Mouse (Mus musculus): ENCODE measurements around the gene Il18rap. TPM values are rescaled to one million over a fixed set of nuclear protein-coding genes. Genes with fewer than 3 reads are reported as not detected.
A peak's percentile ranks its signal among the peaks of the same experiment; 100 is the strongest.

Gene Il18rap
- polyA plus RNA-seq, 1 experiment from 2014 or later: 0.10 TPM

DNA sequence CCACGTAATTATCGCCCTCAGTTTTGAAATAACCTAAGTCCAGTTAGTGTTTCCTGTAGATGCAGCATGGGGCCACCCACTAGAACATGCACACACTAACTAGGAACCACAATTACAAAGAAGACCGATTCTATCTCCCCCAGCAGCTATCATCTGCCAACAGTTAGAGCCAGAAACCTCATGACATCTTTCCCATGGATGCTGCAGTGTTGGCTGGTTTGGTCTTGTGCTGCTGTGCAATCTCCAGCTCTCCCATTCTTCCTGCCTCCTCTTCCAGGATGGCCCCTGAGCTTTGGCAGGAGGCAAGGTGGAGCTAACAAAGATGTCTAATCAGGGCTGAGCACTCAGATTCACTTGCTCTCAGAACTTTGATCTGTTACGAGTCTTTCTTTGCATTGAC is 14.0 kb upstream of the Il18rap start:
- H3K4me1 ChIP-seq: no peaks in the 10 kb centered on the region
- H3K36me3 ChIP-seq: no peaks in the 10 kb centered on the region
- H3K9me3 ChIP-seq (replicated peaks): no peaks in the 10 kb centered on the region
- no peak for DNase-seq (ENCODE audit: low spot score)
- WGBS: 90% methylated on average over 4 of the region's 4 CpGs
- H3K4me3 ChIP-seq: no peak overlapping the region
- H3K27ac ChIP-seq (replicated peaks): no peak overlapping the region
- H3K27me3 ChIP-seq (ENCODE audit: low read depth, poor library complexity, severe bottlenecking): no peaks in the 10 kb centered on the region

DNA sequence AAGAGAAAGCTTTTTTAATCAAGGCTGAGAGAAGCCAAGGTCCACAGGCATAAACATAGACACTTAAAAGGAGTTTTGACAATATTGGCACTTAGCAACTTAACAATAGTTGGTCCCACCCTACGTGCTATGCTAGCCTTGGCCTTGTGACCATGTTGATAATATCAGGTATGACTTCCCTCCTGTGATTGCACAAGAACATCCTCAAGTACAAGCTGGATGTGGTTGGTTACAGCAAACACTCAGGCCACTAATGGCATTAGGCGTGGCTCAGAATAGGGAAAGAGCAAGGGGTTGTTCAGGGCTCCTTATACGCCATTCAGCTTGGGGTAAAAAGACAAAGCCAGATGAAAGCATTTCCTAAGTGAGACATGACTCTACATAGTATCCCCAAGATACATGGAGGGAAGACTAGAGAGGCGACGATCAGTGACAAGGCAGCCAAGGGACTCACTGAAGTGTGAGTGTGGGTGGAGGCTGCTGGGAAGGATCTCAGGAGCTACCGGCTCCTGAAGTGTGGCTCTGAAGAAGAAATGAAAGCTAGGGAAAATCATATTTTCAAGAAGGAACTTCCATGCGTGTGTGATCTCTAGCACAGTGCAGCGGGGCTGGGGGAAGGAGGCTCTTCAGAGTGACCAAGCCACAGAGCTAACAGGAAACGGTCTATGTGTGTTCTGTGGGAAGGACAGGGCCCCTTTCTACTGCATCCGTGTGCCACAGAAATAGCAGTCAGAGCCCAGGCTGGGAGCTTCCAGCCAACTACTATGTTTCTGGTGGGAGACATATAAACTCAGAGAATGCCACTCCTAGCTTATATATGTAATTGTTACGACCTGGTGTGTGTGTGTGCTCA is 13.4 kb upstream of the Il18rap start:
- 91% methylated on average over 11 of the region's 11 CpGs for WGBS
- no peak overlapping the region for H3K27ac ChIP-seq (replicated peaks)
- DNase-seq (ENCODE audit: low spot score): no peak
- H3K9me3 ChIP-seq (replicated peaks): no peaks in the 10 kb centered on the region
- H3K36me3 ChIP-seq: no peaks in the 10 kb centered on the region
- no peaks in the 10 kb centered on the region for H3K27me3 ChIP-seq (ENCODE audit: low read depth, poor library complexity, severe bottlenecking)
- H3K4me1 ChIP-seq: no peaks in the 10 kb centered on the region
- H3K4me3 ChIP-seq: no peak overlapping the region

DNA sequence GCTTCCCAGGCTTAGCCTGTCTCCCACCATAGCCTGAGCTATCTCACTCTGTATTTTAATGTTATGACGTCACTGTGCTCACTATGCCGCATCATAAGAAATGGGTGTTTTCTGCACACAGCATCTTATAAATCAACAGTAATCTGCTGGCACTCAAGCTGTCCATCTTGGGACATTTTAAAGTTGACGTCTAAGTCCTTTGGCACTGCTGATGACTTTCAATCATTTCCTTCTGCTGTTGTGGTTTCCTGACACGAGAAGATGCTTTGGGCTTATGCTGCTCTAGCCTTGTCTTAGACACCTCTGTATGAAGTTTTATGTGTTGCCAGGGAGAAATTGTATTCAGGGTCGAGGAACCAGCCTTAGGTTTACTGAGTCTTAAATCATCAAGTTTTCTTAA is 10.6 kb upstream of the Il18rap start:
- Histone ChIP-seq H3K36me3 (no peaks in the 10 kb centered on the region), H3K4me1 (no peaks in the 10 kb centered on the region), H3K4me3 (no peak overlapping the region), H3K27me3 (ENCODE audit: low read depth, poor library complexity, severe bottlenecking) (no peaks in the 10 kb centered on the region), H3K9me3 (replicated peaks) (no peaks in the 10 kb centered on the region), H3K27ac (replicated peaks) (no peak overlapping the region)
- DNase-seq (ENCODE audit: low spot score): no peak
- WGBS: 85% methylated on average over 5 of the region's 5 CpGs

DNA sequence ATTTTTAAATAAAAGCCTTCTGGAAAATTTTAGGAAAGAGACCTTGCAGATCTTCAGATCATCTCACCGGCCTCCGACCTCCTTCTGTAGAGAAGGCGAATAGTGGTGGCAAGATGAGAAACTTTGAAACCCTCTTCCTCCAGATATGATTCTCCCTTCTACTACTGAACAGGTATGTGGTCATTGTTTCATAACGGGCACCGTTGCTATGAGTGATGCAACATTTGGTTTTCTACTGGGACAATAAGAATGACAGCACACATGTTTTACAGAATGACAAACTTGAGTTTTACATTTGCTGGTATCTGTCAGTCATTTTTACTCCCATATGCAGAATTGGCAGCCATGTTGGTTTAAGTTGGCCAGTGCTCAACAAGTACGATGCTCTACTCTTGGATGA is 1.2 kb downstream of the Il18rap start:
- Histone ChIP-seq H3K9me3 (replicated peaks) (no peaks in the 10 kb centered on the region; the same call in 1 of the 2 replicates), H3K27ac (replicated peaks) (no peak overlapping the region), H3K4me3 (no peak overlapping the region), H3K36me3 (no peaks in the 10 kb centered on the region), H3K4me1 (no peaks in the 10 kb centered on the region), H3K27me3 (ENCODE audit: low read depth, poor library complexity, severe bottlenecking) (no peaks in the 10 kb centered on the region)
- WGBS: 94% methylated on average over 6 of the region's 6 CpGs
- no peak for DNase-seq (ENCODE audit: low spot score)

DNA sequence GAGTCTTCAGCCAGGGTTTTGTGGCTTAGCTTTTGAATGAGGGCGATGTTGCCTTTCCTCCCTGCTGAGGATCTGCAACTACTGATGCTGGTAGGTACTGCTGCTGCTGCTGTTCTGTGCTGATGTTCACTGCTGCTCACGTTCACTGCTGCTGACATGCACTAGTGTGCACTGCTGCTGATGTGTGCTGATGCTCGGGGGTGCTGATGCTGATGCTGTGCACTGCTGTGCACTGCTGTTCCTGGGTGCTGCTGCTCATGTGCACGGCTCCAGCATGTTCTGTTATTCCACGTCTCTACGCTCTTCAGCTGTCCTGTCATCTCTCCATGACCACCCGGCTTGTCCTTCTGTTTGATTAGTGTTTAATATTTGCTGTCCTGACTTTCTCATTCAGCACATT is 7.8 kb downstream of the Il18rap start:
- 88% methylated on average over 7 of the region's 7 CpGs for WGBS
- H3K27ac ChIP-seq (replicated peaks): no peak overlapping the region
- DNase-seq (ENCODE audit: low spot score): no peak
- no peaks in the 10 kb centered on the region for H3K36me3 ChIP-seq
- no peaks in the 10 kb centered on the region for H3K27me3 ChIP-seq (ENCODE audit: low read depth, poor library complexity, severe bottlenecking)
- H3K4me1 ChIP-seq: no peaks in the 10 kb centered on the region
- H3K4me3 ChIP-seq: no peak overlapping the region
- H3K9me3 ChIP-seq (replicated peaks): no peaks in the 10 kb centered on the region

DNA sequence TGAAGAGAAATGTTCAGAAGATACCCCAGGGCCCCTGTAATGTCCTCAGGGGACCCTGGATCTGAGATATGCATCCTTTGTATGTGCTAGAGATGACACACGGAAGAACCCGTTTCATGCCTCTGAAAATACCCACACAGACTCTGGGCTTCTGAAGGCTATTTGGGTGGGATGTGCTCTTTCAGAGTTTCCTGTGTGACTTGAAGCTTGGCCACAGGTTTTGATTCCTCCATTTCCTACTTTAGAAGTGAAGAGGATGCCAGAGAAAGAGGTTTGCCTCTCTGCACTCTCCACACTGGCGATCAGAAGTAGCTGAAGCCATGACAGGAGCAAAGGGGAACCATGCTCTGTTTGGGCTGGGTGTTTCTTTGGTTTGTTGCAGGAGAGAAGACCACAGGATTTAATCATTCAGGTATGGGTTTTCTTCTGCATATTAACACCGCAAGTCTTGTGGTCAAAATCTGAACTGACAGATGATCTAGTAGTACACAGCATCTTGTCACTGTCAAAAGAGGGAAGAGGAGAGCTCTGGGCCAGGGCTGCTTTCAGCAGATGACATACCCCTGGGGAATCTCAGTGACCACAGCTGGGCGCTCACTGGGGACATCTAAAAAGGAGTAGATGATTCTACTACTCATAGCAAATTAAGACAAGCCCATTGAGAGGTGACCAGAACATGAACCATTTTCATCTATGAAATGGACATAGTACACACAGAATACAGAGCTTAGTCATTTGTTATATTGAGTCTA is 9.0 kb downstream of the Il18rap start:
- Histone ChIP-seq H3K4me1 (no peaks in the 10 kb centered on the region), H3K27ac (replicated peaks) (no peak overlapping the region), H3K9me3 (replicated peaks) (no peaks in the 10 kb centered on the region), H3K4me3 (no peak overlapping the region), H3K27me3 (ENCODE audit: low read depth, poor library complexity, severe bottlenecking) (no peaks in the 10 kb centered on the region), H3K36me3 (no peaks in the 10 kb centered on the region)
- DNase-seq (ENCODE audit: low spot score): no peak
- 91% methylated on average over 5 of the region's 5 CpGs for WGBS

DNA sequence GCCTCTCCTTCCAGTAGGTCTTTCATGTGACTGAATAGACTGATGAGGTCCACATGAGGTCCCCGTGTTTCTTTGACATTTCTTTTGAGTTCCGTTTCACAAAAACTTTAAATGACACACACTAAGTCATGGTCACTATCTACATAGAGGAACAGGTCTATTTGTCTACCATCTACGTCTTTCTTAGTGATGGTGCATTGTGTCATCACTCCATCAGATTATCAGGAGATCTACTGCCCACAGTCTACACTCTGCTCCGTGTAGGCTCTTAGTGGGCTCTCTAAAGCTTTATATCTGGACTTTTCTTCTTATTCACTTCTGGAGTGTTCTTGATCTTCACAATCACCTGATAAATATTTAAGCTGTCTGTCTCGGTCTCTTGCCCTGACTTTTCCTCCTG is 14.1 kb downstream of the Il18rap start:
- Histone ChIP-seq H3K27ac (replicated peaks) (no peak overlapping the region), H3K27me3 (ENCODE audit: low read depth, poor library complexity, severe bottlenecking) (no peaks in the 10 kb centered on the region), H3K4me1 (no peaks in the 10 kb centered on the region), H3K9me3 (replicated peaks) (no peaks in the 10 kb centered on the region), H3K4me3 (no peak overlapping the region), H3K36me3 (no peaks in the 10 kb centered on the region)
- 88% methylated on average over 5 of the region's 5 CpGs for WGBS
- no peak for DNase-seq (ENCODE audit: low spot score)

DNA sequence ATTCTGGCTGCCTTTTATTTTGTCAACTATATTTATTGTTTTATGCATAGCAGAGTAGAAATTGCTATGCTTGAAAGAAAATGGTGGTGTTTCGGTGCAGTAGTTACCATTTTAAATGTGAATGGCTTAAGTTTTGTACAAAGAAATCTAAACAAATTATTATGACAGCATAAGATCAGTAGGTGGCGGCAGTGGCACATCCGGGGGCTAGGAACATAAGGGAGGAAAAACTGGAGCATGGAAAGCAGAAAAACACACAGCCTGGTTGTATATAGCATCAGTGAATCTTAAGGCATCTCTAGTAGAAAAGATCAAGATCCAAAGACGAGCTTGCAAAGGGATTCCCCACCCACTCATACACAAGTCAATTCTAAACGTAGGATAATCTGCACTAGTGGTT is 22.4 kb downstream of the Il18rap start:
- H3K36me3 ChIP-seq: no peaks in the 10 kb centered on the region
- H3K27me3 ChIP-seq (ENCODE audit: low read depth, poor library complexity, severe bottlenecking): no peaks in the 10 kb centered on the region
- no peak for DNase-seq (ENCODE audit: low spot score)
- H3K9me3 ChIP-seq (replicated peaks): no peaks in the 10 kb centered on the region
- H3K4me1 ChIP-seq: no peaks in the 10 kb centered on the region
- no peak overlapping the region for H3K27ac ChIP-seq (replicated peaks)
- WGBS: 77% methylated on average over 5 of the region's 5 CpGs
- H3K4me3 ChIP-seq: no peak overlapping the region

DNA sequence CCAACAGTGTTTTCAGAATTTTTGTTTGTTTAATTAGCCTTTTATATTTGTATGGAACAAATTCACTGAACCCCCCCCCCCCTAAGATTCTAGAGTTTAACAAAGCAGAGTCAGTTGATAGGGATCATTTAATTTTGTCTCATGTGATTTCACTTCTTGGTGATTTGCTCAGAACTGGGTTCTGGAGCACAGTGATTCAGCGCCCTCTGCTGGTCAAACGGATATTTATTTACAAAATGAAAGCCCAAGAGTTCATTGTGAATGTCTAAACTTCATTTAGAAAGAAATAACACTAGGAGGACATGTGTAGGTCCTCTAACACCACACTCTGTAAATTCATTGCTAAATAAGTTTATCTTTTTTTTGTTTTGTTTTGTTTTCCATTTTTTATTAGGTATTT is 29.5 kb downstream of the Il18rap start:
- Histone ChIP-seq H3K4me3 (no peak overlapping the region), H3K9me3 (replicated peaks) (no peaks in the 10 kb centered on the region), H3K27ac (replicated peaks) (no peak overlapping the region), H3K4me1 (no peaks in the 10 kb centered on the region), H3K27me3 (ENCODE audit: low read depth, poor library complexity, severe bottlenecking) (no peaks in the 10 kb centered on the region), H3K36me3 (no peaks in the 10 kb centered on the region)
- DNase-seq (ENCODE audit: low spot score): peak; percentile 34
- 1% methylated on average over 2 of the region's 2 CpGs for WGBS

DNA sequence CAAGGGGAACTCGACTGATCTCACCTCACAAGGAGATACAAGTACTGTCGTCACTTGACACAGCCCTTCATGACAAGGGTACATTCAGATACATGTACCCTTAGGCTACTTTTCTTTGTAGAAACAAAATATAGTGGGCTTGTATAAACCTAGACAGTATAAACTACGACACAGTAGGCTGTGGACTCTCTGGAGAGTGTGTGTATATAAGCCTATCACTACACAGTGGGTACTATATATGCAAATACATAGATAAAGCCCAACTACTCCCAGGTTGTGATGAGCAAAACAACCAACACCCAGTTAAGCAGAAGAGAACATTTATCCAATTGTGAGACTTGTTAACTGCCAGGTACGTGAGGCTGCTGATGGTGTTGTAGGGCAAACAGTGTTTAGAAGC is 31.5 kb downstream of the Il18rap start:
- H3K36me3 ChIP-seq: no peaks in the 10 kb centered on the region
- H3K9me3 ChIP-seq (replicated peaks): no peaks in the 10 kb centered on the region
- no peak overlapping the region for H3K27ac ChIP-seq (replicated peaks)
- no peaks in the 10 kb centered on the region for H3K4me1 ChIP-seq
- no peak for DNase-seq (ENCODE audit: low spot score)
- no peak overlapping the region for H3K4me3 ChIP-seq
- 82% methylated on average over 4 of the region's 4 CpGs for WGBS
- no peaks in the 10 kb centered on the region for H3K27me3 ChIP-seq (ENCODE audit: low read depth, poor library complexity, severe bottlenecking)

DNA sequence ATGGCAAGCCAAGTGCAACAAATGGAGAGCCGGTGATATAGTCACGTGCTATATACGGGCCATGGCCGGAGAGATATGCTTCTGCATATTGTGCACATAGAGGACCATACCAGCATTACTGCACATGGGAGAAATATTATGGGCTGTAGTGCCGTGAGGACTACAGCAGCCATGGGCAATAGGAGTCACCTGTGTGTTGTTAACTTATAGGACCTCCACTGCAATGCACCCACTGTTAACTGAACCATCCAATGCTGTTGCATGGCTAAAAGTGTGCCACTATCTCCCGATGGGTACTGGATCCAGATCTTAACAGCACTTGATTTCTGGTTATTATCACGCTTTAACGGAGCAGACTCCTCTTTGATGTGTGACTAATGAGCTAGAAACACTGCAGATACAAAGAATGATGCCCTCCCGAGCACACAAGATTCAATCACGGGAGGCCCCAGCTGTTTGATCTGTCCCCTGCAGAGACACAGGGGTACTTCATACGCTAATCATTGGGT is 32.0 kb downstream of the Il18rap start:
- Histone ChIP-seq H3K9me3 (replicated peaks) (no peaks in the 10 kb centered on the region), H3K27ac (replicated peaks) (no peak overlapping the region), H3K4me3 (no peak overlapping the region), H3K4me1 (no peaks in the 10 kb centered on the region), H3K36me3 (no peaks in the 10 kb centered on the region), H3K27me3 (ENCODE audit: low read depth, poor library complexity, severe bottlenecking) (no peaks in the 10 kb centered on the region)
- WGBS: 79% methylated on average over 11 of the region's 11 CpGs
- DNase-seq (ENCODE audit: low spot score): no peak

DNA sequence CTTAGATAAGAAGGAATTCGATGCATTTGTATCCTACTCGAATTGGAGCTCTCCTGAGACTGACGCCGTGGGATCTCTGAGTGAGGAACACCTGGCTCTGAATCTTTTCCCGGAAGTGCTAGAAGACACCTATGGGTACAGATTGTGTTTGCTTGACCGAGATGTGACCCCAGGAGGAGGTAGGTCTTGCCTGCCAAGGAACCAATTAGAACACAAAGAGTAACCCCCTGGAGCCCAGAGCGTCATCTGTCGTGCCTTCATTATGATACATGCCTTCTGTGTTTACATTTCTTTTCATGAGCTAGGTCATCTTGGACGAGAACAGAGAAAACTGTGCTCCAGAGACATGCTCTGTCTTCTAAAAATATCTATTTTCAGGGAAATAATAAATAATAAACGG is 32.6 kb downstream of the Il18rap start:
- Histone ChIP-seq H3K4me1 (no peaks in the 10 kb centered on the region), H3K27me3 (ENCODE audit: low read depth, poor library complexity, severe bottlenecking) (no peaks in the 10 kb centered on the region), H3K4me3 (no peak overlapping the region), H3K36me3 (no peaks in the 10 kb centered on the region), H3K9me3 (replicated peaks) (no peaks in the 10 kb centered on the region), H3K27ac (replicated peaks) (no peak overlapping the region)
- 79% methylated on average over 10 of the region's 10 CpGs for WGBS
- DNase-seq (ENCODE audit: low spot score): no peak

DNA sequence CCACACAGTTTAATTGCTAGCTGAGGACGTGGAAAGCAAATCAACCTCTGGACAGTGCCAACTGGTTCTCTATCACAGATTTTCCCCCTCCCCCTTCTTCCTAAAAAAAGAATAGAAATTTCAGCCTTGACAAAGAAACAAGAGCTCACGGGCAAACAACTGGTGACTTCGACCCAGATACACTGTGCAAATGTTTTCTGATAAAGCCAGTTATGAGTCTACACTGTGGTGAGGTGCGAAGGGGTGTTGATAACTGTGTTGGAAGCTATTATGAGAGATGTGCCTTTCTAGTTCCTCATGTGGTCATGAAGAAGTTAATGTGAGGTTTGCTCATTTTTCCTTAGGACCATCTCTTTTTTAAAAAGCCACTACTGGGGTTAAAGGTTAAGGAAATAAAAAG is 54.2 kb downstream of the Il18rap start:
- Histone ChIP-seq H3K27ac (replicated peaks) (no peak overlapping the region), H3K9me3 (replicated peaks) (no peaks in the 10 kb centered on the region), H3K4me3 (no peak overlapping the region), H3K4me1 (no peaks in the 10 kb centered on the region), H3K27me3 (ENCODE audit: low read depth, poor library complexity, severe bottlenecking) (no peaks in the 10 kb centered on the region), H3K36me3 (no peaks in the 10 kb centered on the region)
- WGBS: 87% methylated on average over 4 of the region's 4 CpGs
- no peak for DNase-seq (ENCODE audit: low spot score)

Measured in midbrain, embryonic 10.5 days (tissue).